Mouse (Mus musculus) CH12.LX (cell line): Measurements from ENCODE around the gene Pirb. TPM values are rescaled to one million over a fixed set of nuclear protein-coding genes. Genes with fewer than 3 reads are reported as not detected.
A peak's percentile ranks its signal among the peaks of the same experiment; 100 is the strongest.

ENCODE experiments used
- DNase-seq: peaks from one replicate; pipeline ENCODE4 v3.0.0-alpha.2; 2013; ENCODE audit errors: extremely low read depth
- H3K27ac ChIP-seq: 2 replicates; pipeline ENCODE4 v1.5.1; 2012; ENCODE audit warnings: low read depth, mild to moderate bottlenecking, control low read depth, moderate library complexity; ENCODE audit not compliant: insufficient read depth
- H3K27me3 ChIP-seq: replicated peaks from 2 replicates; pipeline ENCODE3; 2012; ENCODE audit warnings: inconsistent platforms
- H3K36me3 ChIP-seq, 2 experiments: replicated peaks in 1 of 2; 2 replicates each; pipeline versions ENCODE3 to v1.6.1; 2012; ENCODE audit warnings: inconsistent platforms in 1 of 2, low read length in 1 of 2, mild to moderate bottlenecking in 1 of 2, mixed read lengths in 1 of 2, moderate library complexity in 1 of 2; ENCODE audit not compliant: control insufficient read depth in 1 of 2, insufficient read depth in 1 of 2
- H3K4me1 ChIP-seq, 2 experiments: 2 replicates each; pipeline ENCODE4 v1.6.1; 2012; ENCODE audit warnings: inconsistent platforms in 1 of 2, moderate library complexity in 1 of 2; ENCODE audit not compliant: insufficient read depth in 2 of 2, control insufficient read depth in 1 of 2
- H3K4me2 ChIP-seq: 2 replicates; pipeline ENCODE4 v1.6.1; 2012; ENCODE audit warnings: low read depth, mild to moderate bottlenecking, control low read depth; ENCODE audit not compliant: poor library complexity, insufficient read depth, severe bottlenecking
- H3K4me3 ChIP-seq, 3 experiments: fragments of 150-350 bp in 1 of 3; sonication (generic) in 1 of 3; replicated peaks in 1 of 3; 2 replicates each; pipeline versions ENCODE3 to v1.5.1; 2011 to 2012; ENCODE audit warnings: low read depth in 2 of 3, low read length in 2 of 3, mild to moderate bottlenecking in 2 of 3, moderate library complexity in 2 of 3, control low read depth in 1 of 3, improper control_type of control experiment in 1 of 3, inconsistent platforms in 1 of 3, mixed read lengths in 1 of 3; ENCODE audit not compliant: poor library complexity in 1 of 3
- H3K79me2 ChIP-seq: replicated peaks from 2 replicates; pipeline ENCODE4 v1.6.1; 2012; ENCODE audit warnings: mild to moderate bottlenecking, moderate library complexity; ENCODE audit not compliant: control insufficient read depth, poor library complexity, insufficient read depth, severe bottlenecking; ENCODE audit errors: extremely low read depth
- H3K9ac ChIP-seq: 2 replicates; pipeline ENCODE4 v1.6.1; 2012; ENCODE audit warnings: low read depth, mild to moderate bottlenecking, control low read depth, moderate library complexity; ENCODE audit not compliant: insufficient read depth
- H3K9me3 ChIP-seq: replicated peaks from 2 replicates; pipeline ENCODE3; 2012; ENCODE audit warnings: low read length, inconsistent platforms, mixed read lengths
- CHD1 ChIP-seq: IDR thresholded peaks from 2 replicates; pipeline ENCODE4 v1.6.1; 2012; ENCODE audit warnings: low read depth, low read length, improper control_type of control experiment, inconsistent platforms
- E2F4 ChIP-seq: IDR thresholded peaks from 2 replicates; pipeline ENCODE4 v1.6.1; 2011; ENCODE audit warnings: low read depth, low read length, improper control_type of control experiment; ENCODE audit not compliant: insufficient replicate concordance
- EP300 ChIP-seq: IDR thresholded peaks from 2 replicates; pipeline ENCODE4 v1.6.1; 2011; ENCODE audit warnings: low read length, improper control_type of control experiment
- ETS1 ChIP-seq: conservative IDR thresholded peaks from 2 replicates; pipeline ENCODE4 v1.6.1; 2012; ENCODE audit warnings: low read depth, mild to moderate bottlenecking, inconsistent platforms, low read length, improper control_type of control experiment, moderate library complexity
- GABPA ChIP-seq: IDR thresholded peaks from 2 replicates; pipeline ENCODE4 v1.6.1; 2012; ENCODE audit warnings: low read depth, low read length, improper control_type of control experiment, inconsistent platforms; ENCODE audit not compliant: insufficient replicate concordance
- HCFC1 ChIP-seq: IDR thresholded peaks from 2 replicates; pipeline ENCODE4 v1.6.1; 2012; ENCODE audit warnings: low read depth, mild to moderate bottlenecking, inconsistent platforms, low read length, improper control_type of control experiment
- IRF4 ChIP-seq: IDR thresholded peaks from 2 replicates; pipeline ENCODE4 v1.6.1; 2014; ENCODE audit warnings: low read depth, mild to moderate bottlenecking, inconsistent platforms, low read length, improper control_type of control experiment
- JUN ChIP-seq: IDR thresholded peaks from 2 replicates; pipeline ENCODE4 v1.6.1; 2011; ENCODE audit warnings: low read depth, mild to moderate bottlenecking, low read length, improper control_type of control experiment, moderate library complexity; ENCODE audit not compliant: insufficient read depth
- JUND ChIP-seq: conservative IDR thresholded peaks from 2 replicates; pipeline ENCODE4 v1.6.1; 2011; ENCODE audit warnings: low read depth, low read length, improper control_type of control experiment
- KAT2A ChIP-seq: IDR thresholded peaks from 2 replicates; pipeline ENCODE4 v1.6.1; 2012; ENCODE audit warnings: low read length, improper control_type of control experiment, inconsistent platforms; ENCODE audit not compliant: insufficient replicate concordance
- MAFK ChIP-seq: IDR thresholded peaks from 2 replicates; pipeline ENCODE4 v1.6.1; 2011; ENCODE audit warnings: low read length, improper control_type of control experiment; ENCODE audit not compliant: insufficient replicate concordance
- MAX ChIP-seq: IDR thresholded peaks from 2 replicates; pipeline ENCODE4 v1.6.1; 2011; ENCODE audit warnings: low read length, improper control_type of control experiment
- MAZ ChIP-seq: IDR thresholded peaks from 2 replicates; pipeline ENCODE4 v1.6.1; 2012; ENCODE audit warnings: low read depth, mild to moderate bottlenecking, inconsistent platforms, low read length, improper control_type of control experiment, moderate library complexity
- MEF2A ChIP-seq: IDR thresholded peaks from 2 replicates; pipeline ENCODE4 v1.6.1; 2014; ENCODE audit warnings: low read depth, mild to moderate bottlenecking, inconsistent platforms, low read length, improper control_type of control experiment, borderline replicate concordance
- MXI1 ChIP-seq: IDR thresholded peaks from 2 replicates; pipeline ENCODE4 v1.6.1; 2011; ENCODE audit warnings: mild to moderate bottlenecking, low read depth, low read length, improper control_type of control experiment
- MYC ChIP-seq: IDR thresholded peaks from 2 replicates; pipeline ENCODE4 v1.6.1; 2011; ENCODE audit warnings: low read depth, mild to moderate bottlenecking, improper control_type of control experiment, low read length
- NRF1 ChIP-seq: IDR thresholded peaks from 2 replicates; pipeline ENCODE4 v1.6.1; 2014; ENCODE audit warnings: low read depth, mild to moderate bottlenecking, inconsistent platforms, low read length, improper control_type of control experiment, moderate library complexity
- PAX5 ChIP-seq: IDR thresholded peaks from 2 replicates; pipeline ENCODE4 v1.6.1; 2012; ENCODE audit warnings: low read length, inconsistent platforms, mixed read lengths
- POLR2A ChIP-seq: IDR thresholded peaks from 2 replicates; pipeline ENCODE4 v1.6.1; 2011; ENCODE audit warnings: low read depth, mild to moderate bottlenecking, improper control_type of control experiment, low read length
- POLR2AphosphoS2 ChIP-seq: IDR thresholded peaks from 2 replicates; pipeline ENCODE4 v1.6.1; 2011; ENCODE audit warnings: low read depth, low read length, improper control_type of control experiment
- RCOR1 ChIP-seq: conservative IDR thresholded peaks from 2 replicates; pipeline ENCODE4 v1.6.1; 2012; ENCODE audit warnings: low read depth, mild to moderate bottlenecking, inconsistent platforms, low read length, improper control_type of control experiment
- SMC3 ChIP-seq: IDR thresholded peaks from 2 replicates; pipeline ENCODE4 v1.6.1; 2011; ENCODE audit warnings: low read depth, low read length, improper control_type of control experiment
- TBP ChIP-seq: conservative IDR thresholded peaks from 2 replicates; pipeline ENCODE4 v1.6.1; 2011; ENCODE audit warnings: low read depth, low read length, improper control_type of control experiment
- USF2 ChIP-seq: conservative IDR thresholded peaks from 2 replicates; pipeline ENCODE4 v1.6.1; 2011; ENCODE audit warnings: low read depth, low read length, improper control_type of control experiment
- ZKSCAN1 ChIP-seq: IDR thresholded peaks from 2 replicates; pipeline ENCODE4 v1.6.1; 2012; ENCODE audit warnings: low read depth, inconsistent platforms, low read length, improper control_type of control experiment, borderline replicate concordance
- ZMIZ1 ChIP-seq: IDR thresholded peaks from 2 replicates; pipeline ENCODE4 v1.6.1; 2012; ENCODE audit warnings: low read depth, mild to moderate bottlenecking, inconsistent platforms, low read length, improper control_type of control experiment
- ZNF384 ChIP-seq: IDR thresholded peaks from 2 replicates; pipeline ENCODE4 v1.6.1; 2012; ENCODE audit warnings: low read depth, low read length, improper control_type of control experiment, inconsistent platforms
- dilution Hi-C: fragments of 300-500 bp; cut with MboI; formaldehyde crosslinking; loops from 2 replicates; pipeline ENCODE4 v1.14.3; 2020; ENCODE audit warnings: low sequenced_read_pairs; ENCODE audit not compliant: extremely low pct_unique_long_range_greater_than_20kb, extremely low pct_ligation_motif_present
- in situ Hi-C: fragments of 300-500 bp; cut with MboI; formaldehyde crosslinking; loops from 3 replicates; pipeline ENCODE4 v1.14.3; 2019; ENCODE audit warnings: low sequenced_read_pairs, low pct_ligation_motif_present, low pct_unique_long_range_greater_than_20kb, mixed read lengths
- polyA plus RNA-seq: library from polyadenylated mRNA; unstranded; fragments of >175 nt; gene quantifications from 2 replicates; pipeline ENCODE4 v1.2.1, GENCODE M21; 2012; ENCODE audit warnings: low read depth; ENCODE audit not compliant: insufficient read length
- total RNA-seq, 2 experiments: library from RNA; depleted of rRNA; stranded (reverse); fragments of 300-350 nt in 1 of 2; fragments of >200 nt in 1 of 2; gene quantifications; 2 replicates each; pipeline ENCODE4 v1.2.3; 2012 to 2014

The Pirb gene
- total and polyA plus RNA-seq, 3 experiments = 2.8 to 10.7 (median 5.0) TPM

GRCm38 (mm10) chr7:3693809-3694075 lies 26.4 kb downstream of the Pirb start:
- peak overlapping the region; percentile 63 to 100 (median 77) for H3K4me3 ChIP-seq
- peak overlapping the region; percentile 57 for H3K4me2 ChIP-seq
- in situ Hi-C loops = no loop called here
- H3K27ac ChIP-seq = peak overlapping the region; percentile 89
- no peaks in the 10 kb centered on the region for H3K9me3 ChIP-seq
- peaks cover 13% of the 10 kb centered on the region for H3K79me2 ChIP-seq
- H3K36me3 ChIP-seq = peaks cover 12 to 48% of the 10 kb centered on the region in 2 experiments
- TF ChIP-seq ZKSCAN1 (no peak), ETS1 (no peak), MXI1 (peak; percentile 58; the same call in 1 of the 2 replicates), RCOR1 (no peak), E2F4 (no peak), MEF2A (no peak), NRF1 (0 out of 2 replicates have a peak, but pooled peaks have one; percentile 3), CHD1 (0 out of 2 replicates have a peak, but pooled peaks have one; percentile 51), JUND (no peak), MAFK (no peak), HCFC1 (no peak), MAX (peak; percentile 76; the same call in 1 of the 2 replicates), MYC (0 out of 2 replicates have a peak, but pooled peaks have one; percentile 39), IRF4 (no peak), MAZ (peak; percentile 12; the same call in 1 of the 2 replicates), ZNF384 (no peak), KAT2A (0 out of 2 replicates have a peak, but pooled peaks have one; percentile 5), ZMIZ1 (no peak; the same call in 1 of the 2 replicates), TBP (no peak), PAX5 (no peak), JUN (no peak), EP300 (no peak), SMC3 (no peak), GABPA (no peak), POLR2A (no peak; the same call in 1 of the 2 replicates), USF2 (no peak), POLR2AphosphoS2 (0 out of 2 replicates have a peak, but pooled peaks have one; percentile 73)
- dilution Hi-C loops = no loop called here
- no peak for DNase-seq
- H3K9ac ChIP-seq = peak overlapping the region; percentile 93
- H3K27me3 ChIP-seq = no peaks in the 10 kb centered on the region
- H3K4me1 ChIP-seq = peaks cover 0 to 33% of the 10 kb centered on the region in 2 experiments; a peak in 3 of 4 replicates
